In genomic region chr3:38055627-38056026, GRCm38 (mm10) we compare ENCODE assay signal across 24 mouse cellular contexts.
"Had no signal": no experiment of that assay in that cellular context is flagged by ENCODE, and none has a peak within 500 bp of the region (broad histone marks: within the 10 kb centered on the region; RNA-seq: fewer than 3 reads in every experiment).

No protein-coding gene starts in this region.

- H3K36me3 ChIP-seq: heart, embryonic 13.5 days; heart, embryonic 15.5 days; hindbrain, embryonic 13.5 days; hindbrain, embryonic 15.5 days; kidney, embryonic 15.5 days; limb, embryonic 13.5 days; limb, embryonic 15.5 days had no signal

- H3K27me3 ChIP-seq: heart, embryonic 13.5 days; heart, embryonic 15.5 days; hindbrain, embryonic 13.5 days; hindbrain, embryonic 15.5 days; kidney, embryonic 15.5 days; limb, embryonic 13.5 days; limb, embryonic 15.5 days had no signal

- H3K4me2 ChIP-seq: heart, embryonic 11.5 days; heart, embryonic 13.5 days; heart, embryonic 15.5 days; hindbrain, embryonic 13.5 days; hindbrain, embryonic 15.5 days; kidney, embryonic 15.5 days; limb, embryonic 13.5 days; limb, embryonic 15.5 days had no signal

- DNase-seq: gastrocnemius, adult 2 months; gastrocnemius, postnatal 14 days; gastrocnemius, postnatal 36 days; heart, adult 2 months; heart, postnatal 14 days; heart, postnatal 36 days; kidney, adult 11 months; kidney, adult 2 months; kidney, adult 9 months; kidney, postnatal 14 days; kidney, postnatal 36 days; layer of hippocampus, adult 9-11 months; layer of hippocampus, postnatal 36 days; left cerebral cortex, postnatal 4 days had no signal

- ATAC-seq: hindbrain, postnatal 0 days had no signal

- H3K4me1 ChIP-seq: heart, embryonic 13.5 days; heart, embryonic 15.5 days; hindbrain, embryonic 13.5 days; hindbrain, embryonic 15.5 days; limb, embryonic 13.5 days had no signal

- H3K4me3 ChIP-seq: gastrocnemius, adult 2 months; heart, adult 2 months; heart, embryonic 13.5 days; heart, embryonic 15.5 days; hindbrain, embryonic 13.5 days; hindbrain, embryonic 15.5 days; kidney, embryonic 15.5 days; limb, embryonic 13.5 days; limb, embryonic 15.5 days had no signal

- H3K9me3 ChIP-seq: heart, embryonic 13.5 days; heart, embryonic 15.5 days; hindbrain, embryonic 13.5 days; hindbrain, embryonic 15.5 days; kidney, embryonic 15.5 days; limb, embryonic 13.5 days; limb, embryonic 15.5 days had no signal

- H3K27ac ChIP-seq: gastrocnemius, adult 2 months; heart, adult 2 months; heart, embryonic 13.5 days; heart, embryonic 15.5 days; hindbrain, embryonic 13.5 days; hindbrain, embryonic 15.5 days; hindbrain, postnatal 0 days; kidney, embryonic 15.5 days; kidney, postnatal 0 days; limb, embryonic 13.5 days; limb, embryonic 15.5 days had no signal

- H3K9ac ChIP-seq: heart, embryonic 13.5 days; heart, embryonic 15.5 days; hindbrain, embryonic 13.5 days; hindbrain, embryonic 15.5 days; kidney, embryonic 15.5 days; limb, embryonic 13.5 days; limb, embryonic 15.5 days had no signal
